Mouse (Mus musculus) urinary bladder, adult 2 months (tissue): ENCODE measurements around the gene Apaf1. TPM values are rescaled to one million over a fixed set of nuclear protein-coding genes. Genes with fewer than 3 reads are reported as not detected.

Experiments used
- DNase-seq: peaks from one replicate; pipeline ENCODE4 v3.0.0; 2022; ENCODE audit warnings: low spot score
- polyA plus RNA-seq: library from polyadenylated mRNA; depleted of rRNA; stranded (reverse); fragments of >200 nt; gene quantifications from 2 replicates; pipeline ENCODE4 v1.2.3, GENCODE M21; 2012

Apaf1 gene
- polyA plus RNA-seq, 1 experiment = 9.2 TPM

DNA sequence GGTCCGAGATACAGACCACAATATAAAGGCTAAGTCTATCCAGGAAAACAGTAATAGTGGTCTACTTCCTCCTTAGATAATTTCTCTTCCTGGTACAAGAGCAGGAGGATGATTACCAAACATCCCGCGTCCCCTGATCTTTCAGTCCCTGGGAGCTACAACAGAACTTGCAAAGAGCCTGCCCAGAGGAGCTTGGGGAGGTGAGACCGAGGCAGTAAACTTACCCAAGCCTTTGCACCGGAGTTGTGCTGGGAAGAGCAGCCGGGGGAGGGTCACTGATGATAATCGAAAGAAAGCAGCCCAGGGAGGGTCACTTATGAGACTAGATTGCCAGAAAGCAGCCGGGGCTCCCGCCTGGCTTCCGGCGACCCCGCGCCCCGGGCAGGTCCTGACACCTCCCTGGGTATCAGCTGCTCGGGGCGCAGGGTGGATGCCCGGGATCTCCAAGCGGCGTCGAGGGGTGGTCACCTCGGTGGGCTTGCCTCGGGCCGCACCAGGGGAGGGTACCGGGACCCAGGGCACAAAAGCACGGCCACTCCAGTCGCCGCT lies 537 bp downstream of the Apaf1 start:
- DNase-seq = no peak

- DNase-seq = no peak
These were observed 2.0 kb downstream of the Apaf1 start for GRCm38 (mm10) chr10:91080540-91080939.

GRCm38 (mm10) chr10:91076667-91077066 lies 5.9 kb downstream of the Apaf1 start:
- DNase-seq = no peak

GRCm38 (mm10) chr10:91073345-91073744 lies 9.2 kb downstream of the Apaf1 start:
- no peak for DNase-seq

- no peak for DNase-seq
These were observed 10.8 kb downstream of the Apaf1 start for GRCm38 (mm10) chr10:91071768-91072167.

DNA sequence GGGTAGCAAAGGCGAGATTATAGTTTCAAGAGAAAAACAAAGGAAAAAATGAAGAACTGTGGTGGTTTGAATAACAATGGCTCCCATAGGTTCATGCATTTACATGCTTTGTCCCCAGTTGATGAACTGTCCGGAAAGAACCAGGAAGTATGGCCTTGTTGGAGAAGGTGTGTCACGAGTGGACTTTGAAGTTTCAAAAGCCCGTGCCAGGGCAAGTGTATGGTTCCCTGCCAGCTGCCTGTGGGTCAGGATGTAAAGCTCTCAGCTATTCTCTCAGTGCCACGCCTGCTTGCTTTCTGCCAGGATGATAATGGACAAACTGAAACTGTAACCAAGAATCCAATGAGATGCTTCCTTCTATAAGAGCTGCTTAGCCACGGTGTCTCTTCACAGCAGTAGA lies 20.2 kb downstream of the Apaf1 start:
- no peak for DNase-seq

- no peak for DNase-seq
These were observed 21.8 kb downstream of the Apaf1 start for GRCm38 (mm10) chr10:91060742-91061141.

DNA sequence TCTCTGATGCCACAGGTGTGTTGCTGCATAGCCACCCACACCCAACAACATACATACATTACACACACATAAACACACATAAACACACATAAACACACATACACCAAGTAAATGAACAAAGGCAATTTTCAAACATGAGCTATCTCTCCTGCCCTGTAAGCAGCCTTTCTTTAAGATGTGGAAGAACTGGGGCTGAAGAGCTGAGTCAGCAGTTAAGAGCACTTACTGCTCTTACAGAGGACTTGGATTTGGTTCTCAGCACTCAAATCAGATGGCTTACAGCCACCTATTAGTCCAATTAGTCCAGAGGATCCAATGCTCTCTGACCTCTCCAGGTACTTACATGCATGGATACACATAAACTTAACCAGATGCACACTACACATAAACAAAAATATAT lies 29.8 kb downstream of the Apaf1 start:
- no peak for DNase-seq

- no peak for DNase-seq
These were observed 31.4 kb downstream of the Apaf1 start for GRCm38 (mm10) chr10:91051156-91051555.

- no peak for DNase-seq
These were observed 32.9 kb downstream of the Apaf1 start for GRCm38 (mm10) chr10:91049696-91050095.

DNA sequence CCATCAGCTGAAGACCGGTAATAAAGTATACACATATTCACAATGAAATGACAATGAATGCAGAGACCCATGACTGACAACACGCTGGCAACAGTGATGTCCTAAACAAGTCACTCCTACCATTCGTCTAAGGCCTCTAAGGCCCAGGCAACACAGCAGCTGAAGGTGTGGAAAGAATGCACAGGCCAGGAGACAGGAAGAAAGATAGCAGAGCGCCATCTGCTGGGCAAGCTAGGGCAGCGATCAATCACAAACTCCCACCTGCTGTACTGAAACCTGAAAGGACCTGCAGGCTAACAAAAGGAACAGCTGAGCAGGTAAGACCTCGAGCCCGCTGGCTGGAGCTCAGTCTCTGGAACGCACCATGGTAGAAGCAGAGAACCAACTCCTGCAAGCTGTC lies 48.6 kb downstream of the Apaf1 start:
- peak; percentile 30 for DNase-seq

DNA sequence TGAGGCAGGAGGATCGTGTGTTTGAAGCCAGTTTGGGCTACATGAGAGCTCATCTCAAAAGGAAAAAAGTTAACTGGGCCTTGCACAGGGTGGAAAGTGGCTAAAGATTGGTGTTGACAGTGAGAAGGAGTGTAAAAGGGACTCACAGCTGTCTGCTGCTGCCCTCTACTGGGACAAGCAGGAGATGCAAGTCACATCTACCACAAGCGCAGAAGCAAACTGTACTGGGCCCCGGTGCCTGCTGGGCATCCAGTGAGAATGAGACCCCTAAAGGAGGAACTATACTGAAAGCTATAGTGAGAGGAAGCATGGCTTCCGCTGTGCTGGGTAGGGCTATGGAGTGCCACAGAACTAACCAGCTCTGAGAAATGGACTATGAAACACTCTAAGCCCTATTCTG lies 50.2 kb downstream of the Apaf1 start:
- peak; percentile 41 for DNase-seq

- DNase-seq = no peak
These were observed 51.4 kb downstream of the Apaf1 start for GRCm38 (mm10) chr10:91031176-91031575.

DNA sequence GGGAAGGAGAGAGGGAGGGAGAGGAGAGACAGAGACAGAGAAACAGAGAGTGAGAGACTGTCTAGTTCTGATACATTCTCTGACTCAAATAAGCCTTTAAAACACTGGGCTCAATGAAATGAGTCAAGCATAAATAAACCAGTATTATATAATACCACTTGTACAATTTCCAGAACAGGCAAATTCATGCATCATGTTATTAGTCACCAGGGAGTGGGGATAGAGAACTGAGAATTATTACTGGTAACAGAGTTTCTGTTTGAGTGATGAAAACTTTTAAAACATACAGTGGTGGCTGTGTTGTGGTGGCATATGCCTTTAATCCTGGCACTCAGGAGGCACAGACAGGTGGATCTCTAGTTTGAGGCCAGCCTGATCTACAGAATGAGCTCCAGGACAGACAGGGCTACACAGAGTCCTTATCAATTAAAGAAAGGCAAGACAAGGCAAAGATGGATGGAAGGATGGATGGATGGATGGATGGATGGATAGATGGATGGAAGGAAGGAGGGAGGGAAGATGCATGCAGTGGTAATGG lies 53.5 kb downstream of the Apaf1 start:
- DNase-seq = no peak

- DNase-seq = no peak
These were observed 54.6 kb downstream of the Apaf1 start for GRCm38 (mm10) chr10:91027964-91028363.

GRCm38 (mm10) chr10:91027468-91027867 lies 55.1 kb downstream of the Apaf1 start:
- DNase-seq = no peak

- DNase-seq = no peak
These were observed 76.6 kb downstream of the Apaf1 start for GRCm38 (mm10) chr10:91005858-91006538.

- DNase-seq = no peak
These were observed 81.1 kb downstream of the Apaf1 start for GRCm38 (mm10) chr10:91001421-91001820.

- no peak for DNase-seq
These were observed 82.7 kb downstream of the Apaf1 start for GRCm38 (mm10) chr10:90999899-91000298.

GRCm38 (mm10) chr10:90993869-90994268 lies 88.7 kb downstream of the Apaf1 start:
- DNase-seq = no peak

DNA sequence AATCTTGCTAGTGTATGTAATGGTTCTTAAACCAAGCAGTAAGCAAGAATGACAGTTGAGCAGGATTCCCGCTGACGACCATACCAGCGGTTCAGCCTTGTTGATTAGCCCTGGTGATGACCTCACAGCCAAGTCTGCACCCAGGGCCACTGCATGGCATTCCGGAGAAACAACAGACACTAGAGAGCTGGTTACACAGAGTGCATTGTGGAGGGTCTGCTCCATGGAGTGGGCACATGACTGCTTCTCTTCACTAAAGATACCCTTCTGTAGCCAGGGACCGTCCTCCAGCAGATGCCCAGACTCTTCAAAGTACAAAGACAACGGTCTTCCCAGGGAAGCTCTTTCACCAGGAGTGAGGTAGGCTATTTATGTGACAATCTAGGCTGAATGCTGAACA lies 90.3 kb downstream of the Apaf1 start:
- DNase-seq = no peak

- DNase-seq = no peak
These were observed 92.2 kb downstream of the Apaf1 start for GRCm38 (mm10) chr10:90990340-90990739.

DNA sequence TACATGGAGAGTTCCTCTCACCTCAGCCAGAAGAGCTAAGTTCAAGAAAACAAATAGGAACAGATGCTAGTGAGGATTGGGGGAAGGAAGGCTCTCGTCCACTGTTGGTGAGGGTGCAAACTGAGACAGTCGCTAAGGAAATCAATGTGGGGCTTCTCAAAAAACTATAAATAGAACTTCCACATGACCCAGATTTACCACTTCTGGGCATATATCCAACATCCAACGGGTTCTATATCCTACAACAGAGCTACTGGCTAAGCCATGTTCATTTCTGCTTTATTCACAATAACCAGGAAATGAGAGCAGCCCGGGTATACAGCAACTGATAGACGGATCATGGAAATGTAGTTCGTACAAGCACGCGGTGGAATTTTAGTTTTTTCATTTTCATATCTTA lies 99.5 kb downstream of the Apaf1 start:
- DNase-seq = no peak

DNA sequence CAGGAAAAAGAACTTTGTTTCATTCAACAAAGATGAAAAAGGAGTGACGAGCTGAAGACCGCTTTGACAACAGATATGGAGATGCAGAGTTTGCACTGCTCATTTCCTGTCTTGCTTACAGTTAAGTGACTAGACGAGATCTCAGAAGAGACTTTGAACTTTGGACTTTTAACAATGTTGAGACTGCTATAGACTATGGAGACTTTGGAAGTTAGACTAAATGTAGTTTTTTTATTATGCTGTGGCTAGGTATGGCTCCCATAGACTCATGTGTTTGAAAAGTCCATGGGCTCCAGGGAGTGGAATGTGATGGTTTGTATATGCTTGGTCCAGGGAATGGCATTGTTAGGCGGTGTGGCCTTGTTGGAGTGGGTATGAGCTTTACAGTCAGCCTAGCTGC lies 100.8 kb downstream of the Apaf1 start:
- DNase-seq = no peak
